Mouse (Mus musculus): ENCODE results near the gene Dpt.

DNA sequence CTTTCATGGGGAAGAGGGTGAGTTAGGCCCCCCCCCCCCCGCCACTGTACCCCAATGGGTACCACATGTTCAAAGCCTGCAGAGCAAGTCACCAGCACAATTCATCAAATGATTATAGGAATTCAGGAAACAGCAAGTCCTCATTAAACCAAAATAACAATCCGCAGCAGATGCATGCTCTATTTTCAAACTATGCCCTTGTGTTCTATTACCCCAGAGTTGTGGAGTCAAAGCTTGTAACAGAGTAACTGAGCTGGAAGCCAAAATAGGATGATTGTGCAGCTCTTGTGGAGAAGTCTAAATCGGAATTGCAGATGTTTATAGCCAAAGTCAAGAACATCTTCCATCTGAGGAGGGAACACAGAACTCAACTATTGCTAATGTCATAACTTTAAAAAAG is 40.8 kb upstream of the Dpt start:
- TF ChIP-seq CHD1 (IDR thresholded peaks at IDR 0.05; ENCODE audit: low read depth, low read length) (no peak), CTCF (conservative IDR thresholded peaks at IDR 0.05 in 1 of 2, IDR thresholded peaks at IDR 0.05 in 1 of 2; ENCODE audit: low read depth in 2 of 2, low read length in 2 of 2) (no peak), E2F4 (IDR thresholded peaks at IDR 0.05; ENCODE audit: insufficient replicate concordance, low read depth, low read length) (no peak), RAD21 (IDR thresholded peaks at IDR 0.05; ENCODE audit: low read depth, low read length) (no peak), TCF12 (IDR thresholded peaks at IDR 0.05; ENCODE audit: low read depth, low read length) (no peak), SIN3A (IDR thresholded peaks at IDR 0.05; ENCODE audit: low read length) (no peak), ZC3H11A (IDR thresholded peaks at IDR 0.05; ENCODE audit: low read depth, low read length) (no peak), EP300 (IDR thresholded peaks at IDR 0.05; ENCODE audit: low read length) (no peak), POLR2A (IDR thresholded peaks at IDR 0.05; ENCODE audit: low read depth, low read length) (no peak)

All from CH12.LX (cell line).